Mouse (Mus musculus): ENCODE results near the gene Prkcb.

DNA sequence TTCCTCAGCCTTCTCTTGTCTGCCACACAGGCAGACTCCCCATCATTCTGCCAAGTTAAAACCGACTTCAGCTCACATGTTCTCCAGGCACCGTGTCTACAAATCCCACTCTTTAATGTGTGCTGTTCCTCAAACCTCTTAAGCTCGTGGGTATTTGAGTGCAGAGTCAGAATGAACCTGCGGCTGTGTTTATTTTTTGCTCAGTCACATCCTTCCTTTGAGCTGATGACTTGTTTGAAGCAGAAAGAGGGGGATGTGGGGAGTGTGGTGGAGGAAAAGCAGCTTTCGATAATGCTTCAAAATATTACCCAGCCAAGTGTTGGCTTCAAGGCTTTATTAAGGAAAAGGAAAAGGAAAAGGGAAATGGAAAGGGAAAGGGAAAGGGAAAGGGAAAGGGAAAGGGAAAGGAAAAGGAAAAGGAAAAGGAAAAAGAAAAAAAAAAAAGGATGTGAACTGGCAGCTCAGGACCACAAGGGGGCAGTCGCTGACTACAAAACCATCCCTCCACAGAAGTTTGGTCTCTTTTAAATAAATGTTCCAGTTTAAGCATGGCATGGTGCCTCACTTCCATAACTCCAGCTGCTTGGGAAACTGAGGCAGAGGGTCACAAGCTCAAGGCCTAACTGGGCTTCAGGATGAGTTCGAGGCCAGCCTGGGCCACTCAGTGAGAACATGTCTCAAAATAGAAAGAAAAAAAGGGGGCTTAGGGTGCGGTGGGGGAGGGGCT, 177.4 kb downstream of the Prkcb start:
- TF ChIP-seq FLI1 (IDR thresholded peaks at IDR 0.05; ENCODE audit: low read length) (no peak), GATA1 (IDR thresholded peaks at IDR 0.05; ENCODE audit: borderline replicate concordance, low read length) (no peak)

Measured in megakaryocyte, embryonic 14.5 days (primary cell).